Mouse (Mus musculus): ENCODE data around the gene Hoxd10. TPM values are rescaled to one million over a fixed set of nuclear protein-coding genes. Genes with fewer than 3 reads are reported as not detected.

The Hoxd10 gene
- polyA plus RNA-seq, 1 experiment from 2014 or later, result 0.13 TPM

- ChIA-PET POLR2A (no interaction called here), CTCF (no interaction called here)
- DNase-seq (ENCODE audit: low read depth, low spot score), result no peak
- in situ Hi-C loops (cut with MboI; ENCODE audit: low pct_unique_long_range_greater_than_20kb), result loop anchor here (25.0 kb wide), 2 partner anchors 887 to 1112 kb away; partner anchors contain the start of gene Chn1
- no peak for ATAC-seq
- no peak for TF ChIP-seq CTCF (IDR thresholded peaks at IDR 0.05)
- H3K27me3 ChIP-seq, result peaks cover 33% of the 10 kb centered on the region
Measured at GRCm38 (mm10) chr2:74673835-74674425, 17.8 kb upstream of the Hoxd10 start.

- DNase-seq (ENCODE audit: low read depth, low spot score), result no peak
- ChIA-PET POLR2A (no interaction called here), CTCF (no interaction called here)
- no peak for TF ChIP-seq CTCF (IDR thresholded peaks at IDR 0.05)
- no peak for ATAC-seq
- H3K27me3 ChIP-seq, result peaks cover 25% of the 10 kb centered on the region
- in situ Hi-C loops (cut with MboI; ENCODE audit: low pct_unique_long_range_greater_than_20kb), result loop anchor here (25.0 kb wide), 3 partner anchors 888 to 1113 kb away; partner anchors contain the start of gene Chn1
Measured at GRCm38 (mm10) chr2:74674881-74675665, 16.7 kb upstream of the Hoxd10 start, which contains the start of gene Hoxd12. Hoxd12 (plus strand) TSS chr2:74675013.

GRCm38 (mm10) chr2:74675666-74676282, 15.9 kb upstream of the Hoxd10 start:
- ATAC-seq (no peak), DNase-seq (ENCODE audit: low read depth, low spot score) (no peak)
- POLR2A ChIA-PET, result no interaction called here
- CTCF ChIA-PET, result no interaction called here
- TF ChIP-seq CTCF (IDR thresholded peaks at IDR 0.05), result no peak
- in situ Hi-C loops (cut with MboI; ENCODE audit: low pct_unique_long_range_greater_than_20kb), result loop anchor here (25.0 kb wide), 1 partner anchor 1087 kb away; no protein-coding TSS in a partner anchor
- peaks cover 25% of the 10 kb centered on the region for H3K27me3 ChIP-seq

GRCm38 (mm10) chr2:74676376-74677052, 15.2 kb upstream of the Hoxd10 start:
- in situ Hi-C loops (cut with MboI; ENCODE audit: low pct_unique_long_range_greater_than_20kb), result loop anchor here (25.0 kb wide), 1 partner anchor 1086 kb away; no protein-coding TSS in a partner anchor
- ChIA-PET POLR2A (interaction anchor here (0.7 kb wide), 1 partner anchor 1555 kb away, joined by 3 read pairs; no protein-coding TSS in a partner anchor), CTCF (interaction anchor here (1.6 kb wide), 1 partner anchor 10 kb away, joined by 6 read pairs; no protein-coding TSS in a partner anchor)
- H3K27me3 ChIP-seq, result peaks cover 25% of the 10 kb centered on the region
- no peak for DNase-seq (ENCODE audit: low read depth, low spot score)
- ATAC-seq, result no peak
- TF ChIP-seq CTCF (IDR thresholded peaks at IDR 0.05), result no peak

- peaks cover 26% of the 10 kb centered on the region for H3K27me3 ChIP-seq
- no peak for TF ChIP-seq CTCF (IDR thresholded peaks at IDR 0.05)
- CTCF ChIA-PET, result interaction anchor here (1.2 to 1.6 kb wide), 2 partner anchors 9 to 13 kb away, joined by 4 to 6 read pairs; no protein-coding TSS in a partner anchor
- in situ Hi-C loops (cut with MboI; ENCODE audit: low pct_unique_long_range_greater_than_20kb), result loop anchor here (25.0 kb wide), 1 partner anchor 1085 kb away; no protein-coding TSS in a partner anchor
- DNase-seq (ENCODE audit: low read depth, low spot score), result no peak
- no peak for ATAC-seq
- POLR2A ChIA-PET, result interaction anchor here (0.7 kb wide), 1 partner anchor 1554 kb away, joined by 3 read pairs; no protein-coding TSS in a partner anchor
Measured at GRCm38 (mm10) chr2:74677106-74677505, 14.6 kb upstream of the Hoxd10 start.

GRCm38 (mm10) chr2:74678891-74679595, 12.7 kb upstream of the Hoxd10 start, which contains the start of gene Hoxd11:
Hoxd11 (plus strand) TSS chr2:74679557.
- no peak for TF ChIP-seq CTCF (IDR thresholded peaks at IDR 0.05)
- no peak for DNase-seq (ENCODE audit: low read depth, low spot score)
- no peak for ATAC-seq
- in situ Hi-C loops (cut with MboI; ENCODE audit: low pct_unique_long_range_greater_than_20kb), result loop anchor here (25.0 kb wide), 1 partner anchor 1083 kb away; no protein-coding TSS in a partner anchor
- ChIA-PET POLR2A (no interaction called here), CTCF (no interaction called here)
- peaks cover 37% of the 10 kb centered on the region for H3K27me3 ChIP-seq

- TF ChIP-seq CTCF (IDR thresholded peaks at IDR 0.05), result no peak
- ATAC-seq (no peak), DNase-seq (ENCODE audit: low read depth, low spot score) (no peak)
- POLR2A ChIA-PET, result no interaction called here
- peaks cover 42% of the 10 kb centered on the region for H3K27me3 ChIP-seq
- in situ Hi-C loops (cut with MboI; ENCODE audit: low pct_unique_long_range_greater_than_20kb), result loop anchor here (25.0 kb wide), 1 partner anchor 1083 kb away; no protein-coding TSS in a partner anchor
- CTCF ChIA-PET, result no interaction called here
Measured at GRCm38 (mm10) chr2:74679596-74679971, 12.1 kb upstream of the Hoxd10 start.

- no peak for DNase-seq (ENCODE audit: low read depth, low spot score)
- TF ChIP-seq CTCF (IDR thresholded peaks at IDR 0.05), result no peak
- no peak for ATAC-seq
- in situ Hi-C loops (cut with MboI; ENCODE audit: low pct_unique_long_range_greater_than_20kb), result loop anchor here (25.0 kb wide), 1 partner anchor 1082 kb away; no protein-coding TSS in a partner anchor
- CTCF ChIA-PET, result no interaction called here
- peaks cover 42% of the 10 kb centered on the region for H3K27me3 ChIP-seq
- POLR2A ChIA-PET, result no interaction called here
Measured at GRCm38 (mm10) chr2:74679980-74680379, 11.7 kb upstream of the Hoxd10 start.

- TF ChIP-seq CTCF (IDR thresholded peaks at IDR 0.05), result no peak
- POLR2A ChIA-PET, result no interaction called here
- CTCF ChIA-PET, result no interaction called here
- ATAC-seq, result no peak
- H3K27me3 ChIP-seq, result peaks cover 35% of the 10 kb centered on the region
- in situ Hi-C loops (cut with MboI; ENCODE audit: low pct_unique_long_range_greater_than_20kb), result loop anchor here (25.0 kb wide), 1 partner anchor 1082 kb away; no protein-coding TSS in a partner anchor
- no peak for DNase-seq (ENCODE audit: low read depth, low spot score)
Measured at GRCm38 (mm10) chr2:74680561-74681398, 10.9 kb upstream of the Hoxd10 start.

Data from Patski (cell line).